Mouse (Mus musculus): Measurements from ENCODE around the gene Tbx18. TPM values are rescaled to one million over a fixed set of nuclear protein-coding genes. Genes with fewer than 3 reads are reported as not detected.

Tbx18 gene
- under 1 TPM; 0.24 to 0.56 (median 0.41) TPM for total RNA-seq (2022)

DNA sequence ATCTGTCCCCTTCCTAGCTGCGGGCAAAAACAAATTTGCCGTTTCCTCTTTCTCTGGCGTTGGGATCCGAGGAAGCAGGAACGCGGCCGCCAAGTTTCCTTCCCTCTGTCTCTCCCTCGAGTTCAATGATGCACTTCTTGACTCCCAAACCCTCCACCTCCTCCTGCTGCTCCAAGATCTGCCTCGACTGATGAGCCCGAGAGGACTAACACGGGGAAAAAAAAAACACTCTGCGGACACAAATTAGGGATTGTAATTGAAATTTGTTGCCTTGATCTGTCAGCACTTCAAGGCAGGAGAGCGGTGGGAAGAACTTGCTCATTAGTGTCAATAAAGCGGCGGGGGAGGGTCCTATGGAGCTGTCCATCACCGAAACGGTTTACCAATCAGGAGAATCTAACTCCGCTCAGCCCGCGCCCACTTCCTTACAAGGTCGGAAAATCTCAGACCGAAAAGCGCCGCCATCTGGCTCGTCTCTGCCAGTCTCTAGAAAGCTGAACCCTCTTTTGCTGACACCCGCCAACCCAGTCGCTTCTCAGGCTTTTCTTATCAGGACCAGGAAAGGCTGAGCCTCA lies at the start of gene Tbx18:
Gene Tbx18 (minus strand): TSS at position 300 of the 575 bp plus-strand sequence.
- DNase-seq (ENCODE audit: low spot score in 2 of 2): peak; percentile 49 to 60

GRCm38 (mm10) chr9:87773951-87774350 lies 42.9 kb upstream of the Tbx18 start:
- DNase-seq (ENCODE audit: low spot score in 2 of 2): no peak

DNA sequence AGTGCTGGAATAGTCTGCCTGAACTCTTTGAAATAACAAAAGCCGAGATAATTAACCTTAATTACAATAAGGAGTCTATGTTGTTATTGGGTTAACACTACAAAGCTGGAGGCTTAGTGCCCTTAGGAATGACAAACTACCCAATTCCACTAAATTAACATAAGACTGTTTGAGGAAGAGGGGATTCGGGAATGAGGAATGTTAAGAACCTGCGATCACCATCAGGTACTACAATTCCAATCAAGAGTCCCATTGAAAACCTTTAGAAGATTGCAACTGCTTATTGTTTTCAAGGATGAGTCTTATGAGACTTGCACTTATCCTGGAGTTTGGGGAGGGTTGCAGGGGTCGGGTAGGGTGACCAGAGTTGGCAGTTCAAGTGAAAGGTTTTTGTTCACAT lies 24.6 kb upstream of the Tbx18 start:
- DNase-seq (ENCODE audit: low spot score in 2 of 2): no peak

DNA sequence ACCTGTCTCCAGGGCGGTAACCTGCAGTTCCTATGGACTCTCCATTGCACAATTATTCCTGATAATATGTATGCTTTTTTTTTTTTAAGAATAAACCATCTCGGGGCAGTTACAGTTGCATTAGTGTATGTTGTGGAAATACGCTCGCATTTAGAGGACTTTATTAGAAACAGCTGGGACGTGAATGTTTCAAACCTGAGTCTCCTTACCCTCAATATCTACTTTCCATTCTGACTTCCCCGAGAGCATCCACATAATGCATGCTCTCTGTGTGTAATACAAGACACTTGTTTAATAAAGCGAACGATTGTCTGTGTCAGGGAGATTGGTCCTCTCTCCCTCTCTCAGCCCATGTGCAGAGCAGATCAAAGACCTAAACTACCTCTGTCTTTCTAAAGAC lies 10.5 kb upstream of the Tbx18 start:
- no peak for DNase-seq (ENCODE audit: low spot score in 2 of 2)

DNA sequence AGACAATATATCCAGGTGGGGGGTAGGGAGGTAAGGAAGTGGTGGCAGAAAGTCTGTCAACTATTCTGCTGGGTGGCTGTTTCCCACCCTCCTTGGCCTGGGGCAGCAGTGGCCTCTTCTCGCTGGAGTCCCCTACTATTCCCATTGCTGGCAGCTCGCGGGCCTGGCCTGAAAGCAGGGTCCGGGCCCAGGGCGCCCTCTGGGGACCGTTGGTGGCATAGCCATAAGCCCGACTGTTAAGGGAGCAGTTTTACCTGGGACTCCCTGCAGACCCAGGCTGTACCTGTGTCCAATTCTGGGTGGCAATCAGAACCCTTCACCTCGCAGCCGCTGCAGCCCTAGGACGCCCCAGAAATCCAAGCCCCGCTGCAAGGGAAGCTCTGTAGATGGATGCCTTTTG lies 9.6 kb upstream of the Tbx18 start:
- peak in 1 of 2 experiments; percentile 5 for DNase-seq (ENCODE audit: low spot score in 2 of 2)

DNA sequence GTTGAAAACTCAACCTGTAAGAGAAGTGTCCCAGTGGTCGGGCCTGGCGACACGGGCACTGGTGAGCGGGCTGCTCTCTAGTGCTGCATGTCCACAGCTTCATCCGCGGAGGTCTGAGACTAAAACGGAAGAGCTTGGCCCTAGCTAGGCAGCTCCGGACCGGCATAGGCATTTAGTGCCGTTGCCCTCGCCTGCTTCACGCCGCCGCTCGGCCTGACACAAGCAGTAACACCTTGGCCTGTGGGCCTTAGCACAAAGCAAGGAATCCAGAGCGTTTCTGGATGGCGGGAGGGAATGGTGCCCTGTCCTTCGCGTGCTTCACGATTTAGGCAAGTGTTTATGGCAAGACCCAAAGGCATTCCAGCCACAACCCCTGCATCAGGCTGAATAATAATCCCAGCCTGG lies 9.2 kb upstream of the Tbx18 start:
- DNase-seq (ENCODE audit: low spot score in 2 of 2): no peak

DNA sequence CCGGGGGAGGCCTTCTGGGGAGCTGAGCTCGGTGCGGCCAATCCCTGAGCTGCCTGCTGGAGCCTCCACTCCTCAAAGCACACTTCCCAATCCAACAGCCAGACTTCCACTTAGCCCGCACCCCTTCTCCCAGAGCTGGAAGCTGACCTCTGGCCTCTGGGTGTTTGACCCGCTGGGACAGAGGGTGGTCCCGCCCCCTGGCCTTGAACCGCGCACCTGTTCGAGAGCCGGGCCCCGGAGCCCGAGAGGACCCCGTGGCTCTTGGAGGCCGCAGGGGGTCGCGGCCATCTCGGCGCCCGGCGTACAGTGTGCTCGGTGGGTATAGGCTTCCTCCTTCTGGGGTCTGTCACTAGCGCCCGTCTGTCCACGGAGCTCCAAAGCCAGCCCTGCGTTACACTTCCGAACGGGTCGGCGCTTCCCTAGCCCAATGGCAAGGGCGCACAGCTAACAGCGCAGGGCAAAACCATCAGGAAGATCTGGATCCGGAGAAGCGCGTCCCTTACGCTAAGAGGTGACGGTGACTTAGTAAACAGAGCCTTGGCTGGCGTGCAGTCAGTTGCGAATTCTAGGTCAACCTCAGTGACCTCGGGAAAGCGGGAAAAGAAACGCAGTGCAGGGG lies 8.6 kb upstream of the Tbx18 start:
- no peak for DNase-seq (ENCODE audit: low spot score in 2 of 2)

GRCm38 (mm10) chr9:87738766-87739542 lies 7.9 kb upstream of the Tbx18 start:
- DNase-seq (ENCODE audit: low spot score in 2 of 2): no peak

- DNase-seq (ENCODE audit: low spot score in 2 of 2): no peak
Measured at GRCm38 (mm10) chr9:87738123-87738522, 7.1 kb upstream of the Tbx18 start.

DNA sequence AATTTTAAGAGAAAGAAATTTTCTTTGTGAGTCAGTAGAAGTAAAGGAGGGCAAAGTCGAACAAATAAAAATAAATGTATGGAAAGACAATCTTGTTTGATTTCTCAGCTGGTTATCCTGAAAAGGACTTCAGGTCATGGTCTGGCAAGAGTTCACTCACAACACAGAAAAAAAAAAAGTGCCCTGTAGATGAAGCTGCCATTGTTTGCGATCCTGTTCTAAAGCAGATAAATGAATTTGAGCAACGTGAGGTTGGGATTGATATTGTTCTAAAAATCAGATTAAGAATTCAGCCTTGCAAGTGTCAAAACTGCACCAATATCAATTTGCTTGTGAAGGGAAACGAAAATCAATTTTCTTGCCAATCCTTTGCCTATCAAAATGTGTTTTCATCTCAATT lies 6.2 kb upstream of the Tbx18 start:
- no peak for DNase-seq (ENCODE audit: low spot score in 2 of 2)

GRCm38 (mm10) chr9:87735046-87735445 lies 4.0 kb upstream of the Tbx18 start:
- no peak for DNase-seq (ENCODE audit: low spot score in 2 of 2)

DNA sequence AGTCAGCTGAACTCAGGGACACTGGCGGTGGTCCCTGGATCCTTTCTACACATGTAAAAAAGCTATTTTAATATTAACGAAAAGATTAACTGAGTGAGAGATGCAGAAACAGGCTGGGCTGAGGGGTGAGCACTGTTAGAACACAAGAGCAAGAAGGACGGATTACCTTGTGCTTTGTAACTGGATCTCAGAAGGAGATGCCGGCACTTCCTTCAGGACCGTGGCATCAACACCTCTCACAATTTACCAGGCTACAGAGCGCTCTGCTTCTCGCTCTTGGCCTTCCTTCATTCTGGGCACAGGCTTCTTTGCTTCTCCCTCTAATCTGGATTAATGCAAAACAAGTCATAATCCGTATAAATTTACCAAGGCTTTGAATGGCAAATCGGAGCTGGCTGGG lies 3.6 kb upstream of the Tbx18 start:
- DNase-seq (ENCODE audit: low spot score in 2 of 2): no peak

- no peak for DNase-seq (ENCODE audit: low spot score in 2 of 2)
Measured at GRCm38 (mm10) chr9:87733732-87734131, 2.7 kb upstream of the Tbx18 start.

DNA sequence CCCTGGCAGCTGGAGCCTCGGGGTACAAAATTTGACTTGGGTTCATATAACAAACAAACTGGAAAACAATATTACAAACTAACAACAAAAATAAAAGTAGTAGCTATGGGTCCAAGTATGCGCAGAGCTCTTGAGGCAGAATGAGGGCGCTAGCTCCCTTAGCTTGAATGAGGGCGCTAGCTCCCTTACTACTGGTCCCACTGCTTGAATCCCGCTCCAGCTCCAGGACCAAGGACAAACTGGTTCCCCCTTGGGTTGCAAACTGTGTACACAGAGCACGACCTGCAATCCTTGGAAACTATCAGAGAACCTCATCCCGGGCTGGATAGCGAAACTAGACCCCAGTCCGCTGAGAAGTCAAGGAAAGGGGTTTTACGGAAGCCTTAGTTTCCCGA lies 2.2 kb upstream of the Tbx18 start:
- DNase-seq (ENCODE audit: low spot score in 2 of 2): no peak

DNA sequence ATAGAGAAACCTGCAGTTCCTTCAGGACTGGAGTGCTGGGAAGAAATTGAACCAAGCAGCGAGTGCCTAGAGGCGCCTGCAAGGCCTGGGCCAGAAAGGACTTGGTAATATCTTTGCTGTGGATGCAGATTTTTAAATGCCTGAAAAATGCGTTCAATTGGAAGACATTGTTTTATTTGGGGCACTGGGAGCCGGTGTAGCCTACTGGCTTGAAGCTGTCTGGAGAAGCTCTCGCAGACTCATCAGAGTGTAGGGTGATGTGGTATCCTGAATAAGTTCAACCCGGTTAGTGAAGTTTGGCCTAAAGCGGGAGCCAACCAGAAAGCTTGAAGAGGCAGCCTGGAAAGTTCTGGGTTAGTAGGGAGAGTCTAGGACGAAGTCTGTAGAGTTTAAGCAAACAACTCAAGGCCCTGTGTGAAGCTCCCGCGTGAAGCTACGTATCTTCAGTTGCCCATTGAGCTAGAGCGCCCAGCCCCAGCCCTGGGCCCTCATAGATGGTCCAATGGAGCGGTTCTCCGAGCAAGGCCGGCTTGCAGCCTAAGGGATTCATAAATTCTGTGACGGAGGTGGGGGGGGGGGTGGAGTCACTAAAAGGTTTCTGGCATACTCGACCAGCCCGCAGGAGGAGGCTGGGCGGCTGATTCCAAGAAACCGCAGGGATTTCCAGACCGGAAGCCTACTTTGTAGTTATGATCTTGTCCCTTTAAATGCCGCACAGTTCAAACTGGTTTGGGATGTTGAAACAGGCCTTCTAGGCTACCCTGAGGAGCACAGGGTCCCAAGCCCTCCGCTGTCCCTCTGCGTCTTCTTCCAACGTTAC lies 1.6 kb upstream of the Tbx18 start:
- DNase-seq (ENCODE audit: low spot score in 2 of 2): no peak

- peak in 1 of 2 experiments; percentile 7 for DNase-seq (ENCODE audit: low spot score in 2 of 2)
Measured at GRCm38 (mm10) chr9:87730271-87730960, 644 bp downstream of the Tbx18 start.

DNA sequence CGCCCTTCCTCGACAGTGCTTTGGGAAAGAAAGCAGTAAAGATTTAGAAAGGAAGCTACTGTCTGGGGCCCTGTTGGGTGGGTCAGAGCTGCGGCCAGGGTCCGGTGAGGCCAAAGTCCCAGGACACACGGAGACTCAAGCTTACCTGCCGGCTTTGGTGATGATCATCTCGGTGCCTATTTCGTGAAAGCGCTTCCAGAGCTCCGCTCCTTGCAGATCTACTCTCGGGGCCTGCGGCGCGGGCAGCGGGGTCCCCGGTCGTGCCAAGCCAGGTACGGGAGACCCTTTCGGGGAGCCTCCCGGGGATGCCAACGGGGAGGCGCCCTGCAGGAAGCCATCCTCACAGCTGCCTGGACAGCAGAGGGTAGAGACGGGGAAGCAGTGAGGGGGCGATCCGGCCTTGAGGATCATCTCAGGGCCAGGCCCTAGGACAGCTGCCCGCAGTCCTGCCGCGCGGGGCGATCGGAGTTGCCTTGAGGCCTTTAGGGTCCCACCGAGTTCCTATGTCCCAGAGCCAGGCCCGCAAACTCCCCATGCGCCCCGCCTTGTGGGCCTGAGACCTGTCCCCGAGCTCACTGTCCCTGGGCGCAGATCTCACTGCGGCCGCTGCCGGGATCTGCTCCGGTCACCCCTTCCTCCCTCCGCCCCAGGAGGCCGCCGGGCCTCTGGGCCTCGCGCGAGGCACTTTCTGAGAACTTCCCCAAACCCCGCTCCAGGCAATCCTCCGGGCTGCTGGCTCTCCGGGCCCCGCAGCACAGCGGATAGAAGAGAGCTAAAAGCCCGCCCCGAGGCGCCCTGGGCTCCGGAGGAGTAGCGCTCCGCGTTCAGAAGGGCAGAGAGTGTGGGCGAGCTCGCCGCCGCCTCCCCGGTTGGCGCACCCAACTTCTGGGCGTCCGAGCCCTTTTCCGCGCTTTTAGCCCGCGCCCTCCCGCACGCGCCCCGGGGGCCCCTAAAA lies 1.5 kb downstream of the Tbx18 start:
- peak; percentile 11 to 15 for DNase-seq (ENCODE audit: low spot score in 2 of 2)

- DNase-seq (ENCODE audit: low spot score in 2 of 2): no peak
Measured at GRCm38 (mm10) chr9:87728107-87728506, 3.0 kb downstream of the Tbx18 start.

GRCm38 (mm10) chr9:87727155-87727953 lies 3.7 kb downstream of the Tbx18 start:
- DNase-seq (ENCODE audit: low spot score in 2 of 2): no peak
